Mouse (Mus musculus) c-Kit-positive CD71-negative TER-119-negative erythroid progenitor cells, embryonic 14.5 days (primary cell): Measurements from ENCODE around the gene Tmem110.

Experiments used
- DNase-seq: peaks from one replicate; pipeline ENCODE4 v3.0.0-alpha.2; 2013; ENCODE audit warnings: low read depth

Tmem110 gene

GRCm38 (mm10) chr14:30825476-30826131 lies at the start of gene Tmem110:
Gene Tmem110, plus strand, starts transcription at chr14:30825590.
- peak; percentile 66 for DNase-seq

- DNase-seq: no peak
Measured at GRCm38 (mm10) chr14:30784614-30785013, 40.8 kb upstream of the Tmem110 start.

- no peak for DNase-seq
Measured at GRCm38 (mm10) chr14:30789471-30789870, 35.9 kb upstream of the Tmem110 start.

GRCm38 (mm10) chr14:30792871-30793270 lies 32.5 kb upstream of the Tmem110 start:
- DNase-seq: no peak

- no peak for DNase-seq
Measured at GRCm38 (mm10) chr14:30801756-30802155, 23.6 kb upstream of the Tmem110 start.

- no peak for DNase-seq
Measured at GRCm38 (mm10) chr14:30821136-30821535, 4.3 kb upstream of the Tmem110 start.

- no peak for DNase-seq
Measured at GRCm38 (mm10) chr14:30824456-30824995, 864 bp upstream of the Tmem110 start.

- no peak for DNase-seq
Measured at GRCm38 (mm10) chr14:30825021-30825475, 342 bp upstream of the Tmem110 start.

- no peak for DNase-seq
Measured at GRCm38 (mm10) chr14:30826174-30827140, 1.1 kb downstream of the Tmem110 start.

GRCm38 (mm10) chr14:30827480-30827879 lies 2.1 kb downstream of the Tmem110 start:
- no peak for DNase-seq

GRCm38 (mm10) chr14:30828077-30828476 lies 2.7 kb downstream of the Tmem110 start:
- DNase-seq: no peak

GRCm38 (mm10) chr14:30828635-30829460 lies 3.5 kb downstream of the Tmem110 start:
- DNase-seq: no peak

GRCm38 (mm10) chr14:30837416-30837996 lies 12.1 kb downstream of the Tmem110 start:
- DNase-seq: no peak

GRCm38 (mm10) chr14:30843701-30844100 lies 18.3 kb downstream of the Tmem110 start:
- DNase-seq: no peak

- DNase-seq: no peak
Measured at GRCm38 (mm10) chr14:30850504-30850903, 25.1 kb downstream of the Tmem110 start.

GRCm38 (mm10) chr14:30852325-30852724 lies 26.9 kb downstream of the Tmem110 start:
- DNase-seq: no peak

GRCm38 (mm10) chr14:30855316-30855715 lies 29.9 kb downstream of the Tmem110 start:
- DNase-seq: no peak

- no peak for DNase-seq
Measured at GRCm38 (mm10) chr14:30856885-30857507, 31.6 kb downstream of the Tmem110 start.

GRCm38 (mm10) chr14:30857990-30858389 lies 32.6 kb downstream of the Tmem110 start:
- DNase-seq: no peak

- DNase-seq: no peak
Measured at GRCm38 (mm10) chr14:30861421-30862125, 36.2 kb downstream of the Tmem110 start.
